Mouse (Mus musculus) neural tube, embryonic 11.5 days (tissue): ENCODE data around the gene Tinagl1. TPM values are rescaled to one million over a fixed set of nuclear protein-coding genes. Genes with fewer than 3 reads are reported as not detected.

Experiments used
- ATAC-seq: fragments of 200-750 bp; cut with Nextera tagmentation; 2 replicates; pipeline ENCODE4 v1.8.0; 2017; ENCODE audit warnings: moderate number of reproducible peaks, mild to moderate bottlenecking, moderate TSS enrichment, moderate library complexity; ENCODE audit not compliant: insufficient read depth, low FRiP score, low TSS enrichment
- DNase-seq: peaks from one replicate; pipeline ENCODE4 v3.0.0-alpha.2; 2015; ENCODE audit warnings: low spot score
- H3K27ac ChIP-seq: fragments of 300-500 bp; sonication (generic); 2 replicates; pipeline ENCODE4 v1.5.1; 2014; ENCODE audit warnings: low read depth, mild to moderate bottlenecking, low read length
- H3K27me3 ChIP-seq: fragments of 300-500 bp; sonication (generic); 2 replicates; pipeline ENCODE4 v1.6.1; 2014; ENCODE audit warnings: mild to moderate bottlenecking, low read length, mixed read lengths; ENCODE audit not compliant: control insufficient read depth, insufficient read depth
- H3K36me3 ChIP-seq: fragments of 300-500 bp; sonication (generic); 2 replicates; pipeline ENCODE4 v1.6.1; 2014; ENCODE audit warnings: mild to moderate bottlenecking, low read length, moderate library complexity, mixed read lengths; ENCODE audit not compliant: control insufficient read depth, insufficient read depth
- H3K4me1 ChIP-seq: fragments of 300-500 bp; sonication (generic); 2 replicates; pipeline ENCODE4 v1.6.1; 2014; ENCODE audit warnings: low read length, mixed read lengths; ENCODE audit not compliant: control insufficient read depth, insufficient read depth
- H3K4me2 ChIP-seq: fragments of 300-500 bp; sonication (generic); 2 replicates; pipeline ENCODE4 v1.6.1; 2014; ENCODE audit warnings: low read depth, mild to moderate bottlenecking, moderate library complexity
- H3K4me3 ChIP-seq: fragments of 300-500 bp; sonication (generic); 2 replicates; pipeline ENCODE4 v1.5.1; 2014; ENCODE audit warnings: low read depth, low read length
- H3K9ac ChIP-seq: fragments of 300-500 bp; sonication (generic); 2 replicates; pipeline ENCODE4 v1.6.1; 2014; ENCODE audit warnings: mild to moderate bottlenecking, low read length
- H3K9me3 ChIP-seq: fragments of 300-500 bp; sonication (generic); 2 replicates; pipeline ENCODE4 v1.6.1; 2016; ENCODE audit warnings: low read length; ENCODE audit not compliant: control insufficient read depth
- WGBS: fragments of 180-500 bp; shearing (Covaris S2); extraction: QIAGEN DNeasy Blood & Tissue Kit; methylation state at CpG from one replicate; pipeline ENCODE4 v1.1.7; 2014; 5-methylcytosine and 5-hydroxymethylcytosine counted together
- polyA plus RNA-seq: library from polyadenylated mRNA; unstranded; fragments of >200 nt; fragmentation: Nextera tagmentation; extraction: Ambion mirVana; gene quantifications from 2 replicates; pipeline ENCODE4 v1.2.1, GENCODE M21; 2014

The Tinagl1 gene
- polyA plus RNA-seq, 1 experiment from 2014 or later, result 4.7 TPM

DNA sequence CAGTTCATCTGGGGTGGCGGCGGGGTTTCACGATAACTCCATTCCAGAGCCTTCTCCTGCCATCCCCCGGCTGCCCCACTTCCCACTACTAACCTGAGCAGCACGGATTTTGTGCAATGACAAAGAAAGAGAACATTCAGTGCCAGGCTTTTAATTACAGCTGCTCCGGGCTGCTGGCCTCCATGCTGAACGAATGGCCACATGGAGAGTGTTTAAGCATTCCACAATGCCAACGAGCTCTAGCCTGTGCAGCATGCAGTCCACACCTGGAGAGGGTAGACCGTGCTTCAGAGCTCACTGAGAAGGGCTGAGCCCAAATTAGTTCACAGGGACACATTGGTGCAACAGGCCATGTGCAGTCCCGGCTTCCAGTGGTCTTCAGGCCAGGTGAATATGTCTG lies 44.8 kb downstream of the Tinagl1 start:
- Histone ChIP-seq H3K4me1 (no peaks in the 10 kb centered on the region), H3K9ac (no peak overlapping the region), H3K4me2 (no peak overlapping the region), H3K36me3 (peaks cover 6% of the 10 kb centered on the region), H3K27me3 (no peaks in the 10 kb centered on the region), H3K27ac (no peak overlapping the region), H3K4me3 (no peak overlapping the region), H3K9me3 (no peaks in the 10 kb centered on the region)
- no peak for ATAC-seq
- no peak for DNase-seq
- 80% methylated on average over 10 of the region's 10 CpGs for WGBS

DNA sequence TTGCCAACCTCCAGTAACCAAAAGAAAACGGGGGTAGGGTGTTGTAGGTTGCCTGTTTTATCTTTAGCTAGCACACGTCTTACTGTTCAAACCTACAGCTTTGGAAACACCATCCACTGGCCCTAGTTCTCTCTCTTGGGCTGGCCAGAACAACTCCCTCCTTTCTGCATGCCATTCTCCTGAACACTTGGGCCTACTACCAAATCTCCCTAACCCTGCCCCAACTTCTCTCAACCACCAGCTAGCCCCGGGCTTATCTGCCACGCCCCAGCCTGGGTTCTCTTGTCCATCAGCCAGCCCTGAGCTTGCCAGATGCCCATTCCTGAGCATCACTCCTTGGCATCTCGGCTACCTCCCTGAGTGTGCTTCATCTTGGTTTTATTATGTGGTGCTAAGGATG lies 46.0 kb downstream of the Tinagl1 start:
- Histone ChIP-seq H3K4me1 (no peaks in the 10 kb centered on the region), H3K4me2 (no peak overlapping the region), H3K4me3 (no peak overlapping the region), H3K27ac (no peak overlapping the region), H3K27me3 (no peaks in the 10 kb centered on the region), H3K9me3 (no peaks in the 10 kb centered on the region), H3K36me3 (peaks cover 8% of the 10 kb centered on the region), H3K9ac (no peak overlapping the region)
- DNase-seq, result no peak
- no peak for ATAC-seq
- WGBS, result 85% methylated on average over 5 of the region's 5 CpGs

DNA sequence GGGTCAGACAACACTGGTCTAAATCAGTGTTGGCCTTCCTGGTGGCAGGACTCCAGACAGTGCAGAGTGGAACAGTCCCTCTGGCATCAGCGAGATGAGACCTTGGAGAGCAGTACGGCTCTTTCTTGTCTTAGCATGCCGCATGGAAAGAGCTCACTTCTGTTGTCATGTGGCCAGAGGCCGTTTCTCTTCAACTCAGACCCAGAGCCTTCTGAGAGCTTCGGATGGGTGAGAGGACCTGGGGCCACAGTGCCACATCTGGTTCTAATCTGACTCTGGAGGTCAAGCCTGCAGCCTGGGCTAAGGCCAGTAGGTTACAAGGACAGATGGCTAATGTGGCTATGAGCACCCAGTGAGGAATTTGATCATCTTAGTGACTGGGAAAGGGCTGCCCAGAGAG lies 49.0 kb downstream of the Tinagl1 start:
- Histone ChIP-seq H3K36me3 (peaks cover 8% of the 10 kb centered on the region), H3K27me3 (no peaks in the 10 kb centered on the region), H3K9me3 (no peaks in the 10 kb centered on the region), H3K27ac (no peak overlapping the region), H3K4me2 (no peak overlapping the region), H3K4me3 (no peak overlapping the region), H3K4me1 (no peaks in the 10 kb centered on the region), H3K9ac (no peak overlapping the region)
- whole genome bisulfite sequencing, result 57% methylated on average over 5 of the region's 5 CpGs
- ATAC-seq (no peak), DNase-seq (no peak)

- no peaks in the 10 kb centered on the region for H3K27me3 ChIP-seq
- DNase-seq (no peak), ATAC-seq (no peak)
- peaks cover 8% of the 10 kb centered on the region for H3K36me3 ChIP-seq
- no peak overlapping the region for H3K4me3 ChIP-seq
- H3K9ac ChIP-seq, result no peak overlapping the region
- no peaks in the 10 kb centered on the region for H3K4me1 ChIP-seq
- no peaks in the 10 kb centered on the region for H3K9me3 ChIP-seq
- WGBS, result 93% methylated on average over 6 of the region's 6 CpGs
- H3K4me2 ChIP-seq, result no peak overlapping the region
- no peak overlapping the region for H3K27ac ChIP-seq
Measured at GRCm38 (mm10) chr4:130125164-130125563, 49.8 kb downstream of the Tinagl1 start.

GRCm38 (mm10) chr4:130124110-130124509 lies 50.8 kb downstream of the Tinagl1 start:
- Histone ChIP-seq H3K9me3 (no peaks in the 10 kb centered on the region), H3K4me1 (no peaks in the 10 kb centered on the region), H3K27ac (no peak overlapping the region), H3K9ac (no peak overlapping the region), H3K4me3 (no peak overlapping the region), H3K36me3 (peaks cover 8% of the 10 kb centered on the region), H3K27me3 (no peaks in the 10 kb centered on the region), H3K4me2 (no peak overlapping the region)
- 83% methylated on average over 4 of the region's 4 CpGs for WGBS
- no peak for DNase-seq
- no peak for ATAC-seq

- 87% methylated on average over 5 of the region's 5 CpGs for WGBS
- no peak for DNase-seq
Measured at GRCm38 (mm10) chr4:130123020-130123419, 51.9 kb downstream of the Tinagl1 start.

GRCm38 (mm10) chr4:130121560-130121959 lies 53.4 kb downstream of the Tinagl1 start:
- peaks cover 6% of the 10 kb centered on the region for H3K36me3 ChIP-seq
- H3K4me1 ChIP-seq, result no peaks in the 10 kb centered on the region
- no peaks in the 10 kb centered on the region for H3K9me3 ChIP-seq
- H3K4me2 ChIP-seq, result no peak overlapping the region
- DNase-seq (no peak), ATAC-seq (no peak)
- no peak overlapping the region for H3K9ac ChIP-seq
- H3K27ac ChIP-seq, result no peak overlapping the region
- H3K27me3 ChIP-seq, result no peaks in the 10 kb centered on the region
- H3K4me3 ChIP-seq, result no peak overlapping the region
- 69% methylated on average over 8 of the region's 8 CpGs for WGBS

More at GRCm38 (mm10) chr4:130123020-130123419, 51.9 kb downstream of the Tinagl1 start:
- H3K27me3 ChIP-seq, result no peaks in the 10 kb centered on the region
- H3K4me3 ChIP-seq, result no peak overlapping the region
- no peak overlapping the region for H3K27ac ChIP-seq
- no peak for ATAC-seq
- no peak overlapping the region for H3K9ac ChIP-seq
- H3K36me3 ChIP-seq, result peaks cover 8% of the 10 kb centered on the region
- H3K4me2 ChIP-seq, result no peak overlapping the region
- H3K4me1 ChIP-seq, result no peaks in the 10 kb centered on the region
- no peaks in the 10 kb centered on the region for H3K9me3 ChIP-seq

- no peak overlapping the region for H3K9ac ChIP-seq
- no peak overlapping the region for H3K4me3 ChIP-seq
- DNase-seq, result no peak
- 87% methylated on average over 4 of the region's 4 CpGs for WGBS
- H3K27me3 ChIP-seq, result no peaks in the 10 kb centered on the region
- H3K4me2 ChIP-seq, result no peak overlapping the region
- ATAC-seq, result no peak
- peaks cover 6% of the 10 kb centered on the region for H3K36me3 ChIP-seq
- H3K4me1 ChIP-seq, result no peaks in the 10 kb centered on the region
- H3K27ac ChIP-seq, result no peak overlapping the region
- no peaks in the 10 kb centered on the region for H3K9me3 ChIP-seq
Measured at GRCm38 (mm10) chr4:130120752-130121151, 54.2 kb downstream of the Tinagl1 start.
